ENCODE assay signal across 18 mouse cellular contexts in the genomic region with DNA sequence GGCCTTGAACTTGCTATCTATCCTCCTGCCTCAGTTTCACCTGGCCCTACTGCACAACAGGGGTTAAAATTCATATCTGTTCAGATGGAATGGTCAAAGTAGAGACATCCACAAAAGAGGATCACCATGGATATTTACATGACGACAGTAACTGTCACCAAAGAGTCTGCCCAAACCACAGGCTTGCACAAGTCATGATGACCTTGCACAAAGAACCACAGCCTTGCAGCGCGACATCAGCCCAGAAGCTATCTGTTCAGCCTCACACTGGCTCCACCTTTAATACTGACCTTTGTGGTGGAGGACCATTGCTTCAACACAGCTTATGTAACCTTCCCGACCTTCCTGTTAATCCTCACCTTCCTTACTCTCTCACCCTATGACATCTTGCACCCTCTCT. TPM values are rescaled to one million over a fixed set of nuclear protein-coding genes. Genes with fewer than 3 reads are reported as not detected.
DNase-seq lines count a peak whose midpoint lies in the region; ATAC-seq and TF ChIP-seq lines count a peak whose summit lies in the region.
"Had no signal": no experiment of that assay in that cellular context is flagged by ENCODE, and none has a peak within 500 bp of the region (broad histone marks: within the 10 kb centered on the region; RNA-seq: fewer than 3 reads in every experiment).

No protein-coding gene starts in this region.

- no peaks in the 10 kb centered on the region for H3K36me3 ChIP-seq in C2C12 (ENCODE audit: control insufficient read depth, insufficient read depth)
- no peaks in the 10 kb centered on the region for H3K36me3 ChIP-seq in liver, embryonic 13.5 days
- peaks cover 44% of the 10 kb centered on the region for H3K36me3 ChIP-seq in megakaryocyte, embryonic 14.5 days (replicated peaks; ENCODE audit: low read length)
- H3K36me3 ChIP-seq: heart, embryonic 12.5 days; hindbrain, embryonic 12.5 days had no signal

- ATAC-seq in liver, embryonic 13.5 days (ENCODE audit: low read depth), result peak; percentile 60
- no peak for ATAC-seq in CD4-positive, CD25-positive, alpha-beta regulatory T cell, adult 4 months
- ATAC-seq: forebrain, embryonic 13.5 days; intestine, postnatal 0 days; Patski had no signal

- DNase-seq in adrenal gland, postnatal 36 days, result peak; percentile 53 to 77
- DNase-seq in liver, embryonic 13.5 days, result peak; percentile 23
- no peak for DNase-seq in cerebellum, adult 11 months
- DNase-seq in layer of hippocampus, adult 2 months (ENCODE audit: low spot score in 2 of 2), result no peak
- no peak for DNase-seq in frontal cortex, adult 2 months (ENCODE audit: extremely low spot score in 1 of 2, low spot score in 1 of 2)
- DNase-seq: cerebellum, adult 9-11 months had no signal

- no peaks in the 10 kb centered on the region for H3K27me3 ChIP-seq in C2C12 (ENCODE audit: control insufficient read depth, insufficient read depth, insufficient read length)
- no peaks in the 10 kb centered on the region for H3K27me3 ChIP-seq in liver, embryonic 13.5 days
- H3K27me3 ChIP-seq in megakaryocyte, embryonic 14.5 days (replicated peaks), result no peaks in the 10 kb centered on the region
- H3K27me3 ChIP-seq: forebrain, embryonic 13.5 days; heart, embryonic 12.5 days; Patski had no signal

- TF ChIP-seq CTCF in C2C12 (IDR thresholded peaks at IDR 0.05; ENCODE audit: control insufficient read depth, insufficient read depth, insufficient read length), result no peak
- no peak for TF ChIP-seq CTCF in layer of hippocampus, adult 2 months (conservative IDR thresholded peaks at IDR 0.05)

- 0 out of 2 replicates have a peak, but pooled peaks cover 5% of the 10 kb centered on the region for H3K4me1 ChIP-seq in liver, embryonic 13.5 days (replicated peaks)
- H3K4me1 ChIP-seq in megakaryocyte, embryonic 14.5 days, result peaks cover 88% of the 10 kb centered on the region
- H3K4me1 ChIP-seq: forebrain, embryonic 13.5 days; hindbrain, embryonic 12.5 days had no signal

- H3K27ac ChIP-seq in liver, embryonic 13.5 days, result no peak overlapping the region
- H3K27ac ChIP-seq in layer of hippocampus, adult 2 months, result no peak overlapping the region
- H3K27ac ChIP-seq: forebrain, embryonic 13.5 days; hindbrain, embryonic 12.5 days had no signal

- H3ac ChIP-seq in C2C12 (ENCODE audit: control insufficient read depth, insufficient read length, low read depth), result no peak overlapping the region

- H3K4me3 ChIP-seq in C2C12 (ENCODE audit: insufficient read depth, poor library complexity, severe bottlenecking), result no peak overlapping the region
- H3K4me3 ChIP-seq in liver, embryonic 13.5 days (replicated peaks), result no peak overlapping the region
- peak overlapping the region; percentile 71 for H3K4me3 ChIP-seq in megakaryocyte, embryonic 14.5 days (replicated peaks)
- no peak overlapping the region for H3K4me3 ChIP-seq in layer of hippocampus, adult 2 months
- H3K4me3 ChIP-seq: forebrain, embryonic 13.5 days; heart, embryonic 12.5 days; hindbrain, embryonic 12.5 days had no signal

- WGBS in liver, embryonic 13.5 days (ENCODE audit: insufficient replicate concordance), result 15% methylated on average over 4 of the region's 4 CpGs

- no peak overlapping the region for H3K9ac ChIP-seq in liver, embryonic 13.5 days
- H3K9ac ChIP-seq: forebrain, embryonic 13.5 days; heart, embryonic 12.5 days; hindbrain, embryonic 12.5 days had no signal

- no peak overlapping the region for H3K4me2 ChIP-seq in liver, embryonic 13.5 days
- H3K4me2 ChIP-seq: forebrain, embryonic 13.5 days; heart, embryonic 12.5 days; hindbrain, embryonic 12.5 days; midbrain, embryonic 11.5 days had no signal

- H3K79me2 ChIP-seq in C2C12 (ENCODE audit: control insufficient read depth, insufficient read depth), result no peaks in the 10 kb centered on the region

- H3K79me3 ChIP-seq in C2C12 (ENCODE audit: low read depth), result no peaks in the 10 kb centered on the region

- no peaks in the 10 kb centered on the region for H3K9me3 ChIP-seq in liver, embryonic 13.5 days (replicated peaks)
- no peaks in the 10 kb centered on the region for H3K9me3 ChIP-seq in megakaryocyte, embryonic 14.5 days
- H3K9me3 ChIP-seq: forebrain, embryonic 13.5 days; heart, embryonic 12.5 days; hindbrain, embryonic 12.5 days had no signal

TF ChIP-seq in C2C12, 6 proteins besides CTCF, POLR2A, EP300 and RAD21:
- TF ChIP-seq FOSL1 (IDR thresholded peaks at IDR 0.05; ENCODE audit: insufficient read depth, low read length, poor library complexity, severe bottlenecking), result no peak
- TF ChIP-seq CEBPB (IDR thresholded peaks at IDR 0.05; ENCODE audit: low read depth), result peak; percentile 32
- TF ChIP-seq MYOG (IDR thresholded peaks at IDR 0.05; ENCODE audit: control insufficient read depth, extremely low read depth, insufficient read length), result no peak
- TF ChIP-seq MYOD1 (IDR thresholded peaks at IDR 0.05; ENCODE audit: control insufficient read depth, insufficient read length, low read depth), result no peak

RNA-seq across cellular contexts. Expression of gene Cd300a, which starts 17.7 kb away (rescaled TPM):
- 0.02 TPM for polyA plus RNA-seq in C2C12 (2012; fragmentation: generic; extraction: Trizol)
- total RNA-seq in adrenal gland, postnatal 36 days (2021), result 1 to 10 TPM; 1.4 to 2.4 TPM
- polyA plus RNA-seq in liver, embryonic 13.5 days (2015; fragmentation: Nextera tagmentation; extraction: Ambion mirVana), result 4.0 and 5.5 TPM in 2 replicates
- polyA plus RNA-seq in megakaryocyte, embryonic 14.5 days (2012; ENCODE audit: insufficient read depth, low replicate concordance), result 3.4 and 3.6 TPM in 2 replicates
- polyA plus RNA-seq in CD4-positive, CD25-positive, alpha-beta regulatory T cell, adult 4 months (2017; shearing (Covaris generic)), result under 1 TPM; 0.11 to 0.37 TPM
- total RNA-seq in layer of hippocampus, adult 2 months (2021), result under 1 TPM; 0.36 to 0.42 TPM
- polyA plus RNA-seq in frontal cortex, adult 2 months (2012; rRNA removed), result 0.54 and 0.57 TPM in 2 replicates

RNA-seq across cellular contexts. Expression of gene Cd300lb, which starts 26.6 kb away (rescaled TPM):
- polyA plus RNA-seq in C2C12 (2012; fragmentation: generic; extraction: Trizol), result 0.76 TPM
- total RNA-seq in adrenal gland, postnatal 36 days (2021), result 1 to 10 TPM in 1 of 2 experiments, under 1 TPM in 1; 0.89 to 1.5 TPM
- 0.50 and 0.72 TPM in 2 replicates for polyA plus RNA-seq in liver, embryonic 13.5 days (2015; fragmentation: Nextera tagmentation; extraction: Ambion mirVana)
- 1.3 TPM in 1 of 2 replicates, not detected in the other for polyA plus RNA-seq in megakaryocyte, embryonic 14.5 days (2012; ENCODE audit: insufficient read depth, low replicate concordance)
- polyA plus RNA-seq in CD4-positive, CD25-positive, alpha-beta regulatory T cell, adult 4 months (2017; shearing (Covaris generic)), result under 1 TPM in 1 of 2 experiments, not detected in 1; 0.34 TPM
- under 1 TPM in 1 of 2 experiments, not detected in 1; 0.12 TPM for total RNA-seq in layer of hippocampus, adult 2 months (2021)
- 0.22 and 0.59 TPM in 2 replicates for polyA plus RNA-seq in frontal cortex, adult 2 months (2012; rRNA removed)
- total RNA-seq: CH12.LX; layer of hippocampus, adult 18-20 months had no signal
- polyA plus RNA-seq: hindbrain, embryonic 12.5 days; limb, embryonic 11.5 days had no signal

RNA-seq across cellular contexts. Expression of gene Gprc5c, which starts 56.6 kb away (rescaled TPM):
- polyA plus RNA-seq in C2C12 (2012; fragmentation: generic; extraction: Trizol), result 0.75 TPM
- total RNA-seq in adrenal gland, postnatal 36 days (2021), result 1 to 10 TPM; 6.9 to 8.8 TPM
- polyA plus RNA-seq in liver, embryonic 13.5 days (2015; fragmentation: Nextera tagmentation; extraction: Ambion mirVana), result 11.3 and 12.8 TPM in 2 replicates
- polyA plus RNA-seq in megakaryocyte, embryonic 14.5 days (2012; ENCODE audit: insufficient read depth, low replicate concordance), result 3.2 and 4.8 TPM in 2 replicates
- polyA plus RNA-seq in CD4-positive, CD25-positive, alpha-beta regulatory T cell, adult 4 months (2017; shearing (Covaris generic)), result not detected
- total RNA-seq in layer of hippocampus, adult 2 months (2021), result 1 to 10 TPM; 4.7 to 5.4 TPM
- 3.5 and 4.7 TPM in 2 replicates for polyA plus RNA-seq in frontal cortex, adult 2 months (2012; rRNA removed)
- total RNA-seq: CH12.LX had no signal

Comparison
In these comparisons a context has a peak if more than half of its experiments do, and no peak if none do; other contexts are left out.
1. DNase-seq: peak in adrenal gland, postnatal 36 days (2 of 2) and liver, embryonic 13.5 days (single experiment); none in cerebellum, adult 11 months (single experiment), layer of hippocampus, adult 2 months (0 of 2) and frontal cortex, adult 2 months (0 of 2).